Mouse (Mus musculus) heart, postnatal 0 days (tissue): ENCODE measurements at regions not wholly inside any gene's neighbourhood (a gene's known extent, or its start where the extent isn't known, plus 50 kb on each side); places are given as distances from the start of the nearest gene placed in this dataset.
"Not testable (repeated sequence)": the region's sequence is repeated elsewhere in the genome, so short reads cannot be mapped to it uniquely, and the experiment has no call there.

Experiments
- ATAC-seq: fragments of 200-750 bp; cut with Nextera tagmentation; 2 replicates; pipeline ENCODE4 v1.8.0; 2017; ENCODE audit warnings: low read depth, moderate number of reproducible peaks, moderate library complexity; ENCODE audit not compliant: insufficient read depth
- DNase-seq: peaks from one replicate; pipeline ENCODE4 v3.0.0-alpha.2; 2016; ENCODE audit warnings: low spot score
- H3K27ac ChIP-seq: fragments of 300-500 bp; sonication (generic); 2 replicates; pipeline ENCODE4 v1.5.1; 2014; ENCODE audit warnings: low read depth, mild to moderate bottlenecking
- H3K27me3 ChIP-seq: fragments of 300-500 bp; sonication (generic); 2 replicates; pipeline ENCODE4 v1.6.1; 2014; ENCODE audit warnings: low read length, mixed read lengths; ENCODE audit not compliant: control insufficient read depth, insufficient read depth
- H3K36me3 ChIP-seq: fragments of 300-500 bp; sonication (generic); replicated peaks from 2 replicates; pipeline ENCODE4 v1.6.1; 2014; ENCODE audit warnings: low read length, mixed read lengths; ENCODE audit not compliant: control insufficient read depth, insufficient read depth
- H3K4me1 ChIP-seq: fragments of 300-500 bp; sonication (generic); 2 replicates; pipeline ENCODE4 v1.6.1; 2014; ENCODE audit warnings: antibody characterized with exemption; ENCODE audit not compliant: control insufficient read depth, insufficient read depth
- H3K4me2 ChIP-seq: fragments of 300-500 bp; sonication (generic); 2 replicates; pipeline ENCODE4 v1.6.1; 2014; ENCODE audit warnings: low read depth, mild to moderate bottlenecking, low read length, moderate library complexity
- H3K4me3 ChIP-seq: fragments of 300-500 bp; sonication (generic); 2 replicates; pipeline ENCODE4 v1.5.1; 2014; ENCODE audit warnings: low read depth, low read length
- H3K9ac ChIP-seq: fragments of 300-500 bp; sonication (generic); replicated peaks from 2 replicates; pipeline ENCODE4 v1.6.1; 2014; ENCODE audit warnings: low read depth, low read length, mixed read lengths
- H3K9me3 ChIP-seq: fragments of 300-500 bp; sonication (generic); replicated peaks from 2 replicates; pipeline ENCODE4 v1.6.1; 2016; ENCODE audit warnings: low read length; ENCODE audit not compliant: control insufficient read depth
- CTCF ChIP-seq: IDR thresholded peaks from 2 replicates; pipeline ENCODE4 v1.5.1; 2016; ENCODE audit warnings: antibody characterized with exemption, control low read depth, low read depth
- EP300 ChIP-seq: IDR thresholded peaks from 2 replicates; pipeline ENCODE4 v1.6.1; 2016; ENCODE audit warnings: antibody characterized with exemption, low read depth
- WGBS: fragments of 180-500 bp; shearing (Covaris S2); extraction: QIAGEN DNeasy Blood & Tissue Kit; methylation state at CpG from one replicate; pipeline ENCODE4 v1.1.7; 2014; 5-methylcytosine and 5-hydroxymethylcytosine counted together

DNA sequence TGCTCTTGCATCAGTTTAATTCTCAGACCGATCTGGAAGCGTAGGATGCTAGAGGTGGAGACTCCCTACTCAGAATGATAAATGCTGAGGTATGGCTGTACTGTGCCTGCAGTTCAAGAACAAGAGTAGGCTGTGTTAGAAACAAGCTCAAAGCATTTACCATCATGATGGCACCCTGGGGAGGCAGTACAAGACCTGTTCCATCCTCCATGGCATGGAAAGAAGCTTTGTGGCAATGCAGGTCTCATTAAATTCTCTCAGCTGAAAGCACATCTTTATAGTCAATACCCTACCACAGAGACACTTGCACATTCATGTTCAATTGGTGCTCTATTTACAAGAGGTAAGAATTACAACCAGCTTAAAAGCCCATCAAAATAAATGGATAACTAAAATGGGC is 209.5 kb downstream of the Tbl1xr1 start:
- H3K4me3 ChIP-seq: no peak overlapping the region
- H3K27ac ChIP-seq: no peak overlapping the region
- no peak for ATAC-seq
- no peaks in the 10 kb centered on the region for H3K36me3 ChIP-seq
- H3K27me3 ChIP-seq: no peaks in the 10 kb centered on the region
- no peaks in the 10 kb centered on the region for H3K9me3 ChIP-seq
- no peak for DNase-seq
- no peak overlapping the region for H3K9ac ChIP-seq
- TF ChIP-seq CTCF (no peak), EP300 (no peak)
- no peak overlapping the region for H3K4me2 ChIP-seq
- 94% methylated on average over 2 of the region's 2 CpGs for WGBS
- H3K4me1 ChIP-seq: no peaks in the 10 kb centered on the region

DNA sequence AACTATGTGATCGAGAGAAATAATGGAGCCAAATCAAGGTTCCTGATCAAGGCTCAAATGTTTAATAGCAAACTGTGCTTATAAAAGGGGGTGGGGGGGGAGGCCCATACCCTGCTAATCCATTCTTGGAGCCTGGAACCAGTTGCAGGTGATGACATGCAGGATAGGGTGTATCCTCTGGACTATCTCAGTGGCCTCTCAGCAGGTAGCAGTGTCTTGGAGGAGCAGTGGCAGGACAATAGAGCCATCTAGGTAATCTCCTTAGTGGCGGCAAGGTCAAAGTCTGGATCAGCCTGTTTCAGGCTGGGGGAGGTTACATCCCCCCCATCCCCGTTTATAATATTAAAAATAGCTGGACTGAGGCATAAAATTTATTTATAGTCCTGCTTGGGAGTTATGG is 217.0 kb downstream of the Tbl1xr1 start:
- no peak for ATAC-seq
- TF ChIP-seq EP300 (no peak), CTCF (no peak)
- Histone ChIP-seq H3K4me2 (no peak overlapping the region), H3K36me3 (no peaks in the 10 kb centered on the region), H3K9me3 (no peaks in the 10 kb centered on the region), H3K27me3 (no peaks in the 10 kb centered on the region), H3K4me3 (no peak overlapping the region), H3K27ac (no peak overlapping the region), H3K9ac (no peak overlapping the region), H3K4me1 (no peaks in the 10 kb centered on the region)
- WGBS: 61% methylated on average over 3 of the region's 3 CpGs
- DNase-seq: no peak

DNA sequence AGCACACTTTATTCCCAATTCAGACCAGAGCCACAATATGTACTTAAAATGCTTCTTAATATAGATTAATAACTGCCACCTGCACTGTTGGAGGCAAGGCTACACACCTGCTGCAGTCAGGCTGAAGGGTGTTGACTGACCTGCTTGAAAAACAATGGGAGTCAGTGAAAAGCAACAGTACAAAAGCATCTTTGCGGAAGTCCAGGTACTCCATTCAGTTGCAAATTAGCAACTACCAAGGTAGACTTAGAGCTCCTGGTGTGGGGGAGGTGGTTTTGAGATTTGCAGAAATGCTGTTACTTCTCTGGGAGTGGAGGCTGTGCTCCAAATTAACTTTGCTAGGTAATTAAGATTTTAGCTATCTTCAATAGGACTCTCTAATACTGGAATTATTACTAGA is 217.6 kb downstream of the Tbl1xr1 start:
- H3K9ac ChIP-seq, H3K27ac ChIP-seq, ATAC-seq, DNase-seq, H3K9me3 ChIP-seq, H3K4me2 ChIP-seq, H3K4me1 ChIP-seq, H3K36me3 ChIP-seq, H3K27me3 ChIP-seq, H3K4me3 ChIP-seq: not testable (repeated sequence)
- 92% methylated on average over 1 of the region's 1 CpGs for WGBS

DNA sequence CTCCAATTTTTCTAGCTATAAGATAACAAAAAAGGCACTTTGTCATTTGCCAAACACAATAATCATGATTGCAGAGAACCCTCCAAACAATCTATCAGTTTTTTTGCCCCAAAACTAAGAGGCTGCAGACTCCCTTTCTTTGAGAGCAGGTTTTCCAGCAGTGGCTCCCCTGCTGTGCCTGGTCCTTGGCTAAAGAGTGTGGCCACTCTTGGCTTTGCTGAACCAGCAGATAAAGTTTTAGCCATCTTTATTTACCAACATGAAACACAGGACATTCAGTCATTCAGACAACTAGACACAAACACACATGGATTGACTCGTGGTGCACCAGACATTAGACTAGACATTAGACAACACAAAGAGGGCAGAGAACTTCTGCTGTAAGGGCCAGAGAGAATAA is 220.5 kb downstream of the Tbl1xr1 start:
- not testable (repeated sequence) for H3K9ac ChIP-seq, H3K27me3 ChIP-seq, H3K4me1 ChIP-seq, ATAC-seq, H3K4me2 ChIP-seq, H3K9me3 ChIP-seq, DNase-seq, H3K27ac ChIP-seq, H3K4me3 ChIP-seq, H3K36me3 ChIP-seq
- 80% methylated on average over 1 of the region's 1 CpGs for WGBS

DNA sequence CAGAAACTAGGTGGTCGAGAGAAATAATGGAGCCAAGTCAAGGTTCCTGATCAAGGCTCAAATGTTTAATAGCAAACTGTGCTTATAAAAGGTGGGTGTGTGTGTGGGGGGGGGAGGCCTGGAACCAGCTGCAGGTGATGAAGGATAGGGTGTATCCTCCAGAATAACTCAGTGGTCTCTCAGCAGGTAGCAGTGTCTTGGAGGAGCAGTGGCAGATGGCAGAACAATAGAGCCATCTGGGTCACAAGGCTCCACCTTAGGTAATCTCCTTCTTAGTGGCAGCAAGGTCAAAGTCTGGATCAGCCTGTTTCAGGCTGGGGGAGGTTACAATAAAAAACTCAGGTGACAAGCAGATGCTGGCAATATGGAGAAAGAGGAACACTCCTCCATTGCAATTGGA is 221.4 kb downstream of the Tbl1xr1 start:
- 74% methylated on average over 1 of the region's 1 CpGs for WGBS
- not testable (repeated sequence) for H3K27me3 ChIP-seq, H3K27ac ChIP-seq, H3K4me2 ChIP-seq, H3K4me1 ChIP-seq, H3K9ac ChIP-seq, H3K4me3 ChIP-seq, DNase-seq, ATAC-seq, H3K9me3 ChIP-seq, H3K36me3 ChIP-seq

DNA sequence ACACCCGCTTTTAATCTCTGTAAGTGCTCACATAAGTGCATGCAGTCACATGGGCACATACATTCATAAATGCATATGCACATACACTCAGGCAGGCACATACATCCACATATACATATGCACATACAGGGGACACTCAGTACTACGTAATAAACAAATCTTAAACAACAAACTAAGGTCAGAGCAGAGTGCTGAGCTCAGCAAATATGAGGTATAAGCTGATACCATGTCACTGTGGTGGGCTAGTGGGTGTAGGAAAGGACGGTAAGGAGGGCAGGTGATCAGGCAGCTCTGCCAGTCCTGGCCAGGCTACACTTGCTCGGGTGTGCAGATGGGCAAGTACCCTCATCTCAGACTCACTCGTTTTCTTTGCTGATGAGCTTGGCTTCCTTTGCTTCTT is 224.1 kb downstream of the Tbl1xr1 start:
- H3K4me2 ChIP-seq: no peak overlapping the region
- H3K27me3 ChIP-seq: no peaks in the 10 kb centered on the region
- no peaks in the 10 kb centered on the region for H3K36me3 ChIP-seq
- DNase-seq (no peak), ATAC-seq (no peak)
- 81% methylated on average over 5 of the region's 5 CpGs for WGBS
- no peak overlapping the region for H3K27ac ChIP-seq
- no peaks in the 10 kb centered on the region for H3K4me1 ChIP-seq
- TF ChIP-seq EP300 (no peak), CTCF (no peak)
- H3K4me3 ChIP-seq: no peak overlapping the region
- no peak overlapping the region for H3K9ac ChIP-seq
- no peaks in the 10 kb centered on the region for H3K9me3 ChIP-seq
